Mouse (Mus musculus) fibroblast of lung, adult 2 months (primary cell): ENCODE results near the gene Gm11114.

Experiments used
- DNase-seq: peaks from one replicate; pipeline ENCODE4 v3.0.0-alpha.2; 2011; ENCODE audit warnings: low read depth

Gene Gm11114

GRCm38 (mm10) chr9:85357154-85357860, 44.7 kb downstream of the Gm11114 start:
- DNase-seq: no peak
